Mouse (Mus musculus) cerebellum, adult 18-20 months (tissue): Measurements from ENCODE around the gene Lama5.

Experiments used
- DNase-seq, 2 experiments: peaks; one replicate each; pipeline ENCODE4 v3.0.0; 2021

Lama5 gene

DNA sequence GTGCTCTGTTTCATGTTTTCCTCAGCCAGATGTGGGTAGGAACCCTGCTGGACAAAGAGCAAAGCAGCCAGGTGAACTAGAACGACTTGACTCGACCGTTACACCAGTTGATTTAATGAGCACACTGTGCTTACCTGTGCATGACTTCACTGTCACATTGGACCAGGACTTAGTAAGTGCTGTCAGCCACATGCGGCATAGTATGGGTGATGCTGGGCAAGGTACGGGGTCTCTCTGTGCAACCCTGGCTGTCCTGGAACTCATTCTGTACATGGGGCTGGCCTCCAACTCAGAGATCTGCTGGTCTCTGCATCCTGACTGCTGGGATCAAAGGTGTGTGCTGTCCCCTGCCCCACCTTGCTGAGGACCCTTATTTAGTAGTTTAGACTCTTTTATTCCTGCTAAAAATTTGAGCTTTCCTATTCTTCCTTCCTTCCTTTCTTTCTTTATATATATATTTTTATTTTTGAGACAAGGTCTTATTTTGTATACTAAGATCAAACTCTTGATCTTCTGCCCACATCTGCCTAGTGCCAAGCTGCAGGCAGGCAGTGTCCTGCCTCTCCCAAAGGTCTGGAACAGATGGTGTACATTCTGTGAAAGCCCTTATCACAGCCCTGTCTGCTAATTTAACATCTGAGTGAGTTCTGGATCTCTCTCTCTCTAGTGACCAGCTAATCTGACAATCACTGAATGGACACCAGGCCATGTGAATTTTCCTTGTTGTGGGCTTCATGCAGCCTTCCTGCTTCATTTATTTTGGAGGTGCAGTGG, 29.0 kb upstream of the Lama5 start:
- no peak for DNase-seq

DNA sequence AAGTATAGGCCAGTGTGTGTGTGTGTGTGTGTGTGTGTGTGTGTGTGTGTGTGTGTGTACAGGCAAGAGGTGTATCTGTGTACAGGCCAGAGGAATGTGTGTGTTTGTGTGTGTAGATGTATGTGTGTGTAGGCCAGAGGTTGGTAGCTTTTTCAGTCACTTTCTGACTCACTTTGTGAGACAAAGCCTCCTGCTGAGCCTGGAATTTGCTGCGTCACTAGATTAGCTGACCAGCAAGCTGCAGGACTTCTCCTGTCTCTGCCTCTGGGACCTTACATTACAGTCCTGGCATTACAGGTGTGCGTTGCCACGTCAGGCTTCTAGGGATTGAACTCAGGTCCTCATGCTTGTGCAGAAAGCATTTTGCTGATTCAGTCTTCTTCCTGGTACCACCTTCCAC, 26.2 kb upstream of the Lama5 start:
- no peak for DNase-seq

DNA sequence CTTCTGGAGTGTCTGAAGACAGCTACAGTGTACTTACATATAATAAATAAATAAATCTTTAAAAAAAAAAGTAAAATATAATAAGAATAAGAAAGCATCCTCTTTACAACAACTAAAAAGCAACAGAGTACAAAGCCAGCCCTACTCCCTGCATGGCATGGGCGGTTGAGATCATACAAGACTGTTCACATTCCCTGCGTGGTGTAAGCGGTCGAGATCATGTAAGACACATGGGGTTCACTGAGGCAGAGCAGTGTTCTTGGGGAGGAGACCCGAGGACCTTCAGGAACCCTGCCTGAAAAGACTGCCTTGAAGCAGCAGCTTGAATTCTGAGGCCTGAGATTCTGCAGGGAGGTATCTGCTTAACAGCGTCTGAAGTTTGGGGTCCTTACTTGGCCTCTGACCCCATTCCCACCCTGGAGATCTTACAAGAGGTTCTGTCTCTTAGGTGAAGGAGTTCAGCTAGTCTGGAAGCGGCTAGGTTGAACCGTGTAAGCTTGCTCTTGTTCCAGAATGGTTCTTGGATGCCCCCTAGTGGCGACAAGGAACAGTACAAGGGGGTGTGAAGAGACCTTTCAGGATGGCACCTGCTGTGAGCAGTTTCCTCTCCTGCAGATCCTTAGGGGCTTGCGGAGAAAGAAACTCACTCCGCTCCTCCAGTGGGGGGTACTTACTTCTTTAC, 25.4 kb upstream of the Lama5 start:
- peak; percentile 88 to 89 for DNase-seq

DNA sequence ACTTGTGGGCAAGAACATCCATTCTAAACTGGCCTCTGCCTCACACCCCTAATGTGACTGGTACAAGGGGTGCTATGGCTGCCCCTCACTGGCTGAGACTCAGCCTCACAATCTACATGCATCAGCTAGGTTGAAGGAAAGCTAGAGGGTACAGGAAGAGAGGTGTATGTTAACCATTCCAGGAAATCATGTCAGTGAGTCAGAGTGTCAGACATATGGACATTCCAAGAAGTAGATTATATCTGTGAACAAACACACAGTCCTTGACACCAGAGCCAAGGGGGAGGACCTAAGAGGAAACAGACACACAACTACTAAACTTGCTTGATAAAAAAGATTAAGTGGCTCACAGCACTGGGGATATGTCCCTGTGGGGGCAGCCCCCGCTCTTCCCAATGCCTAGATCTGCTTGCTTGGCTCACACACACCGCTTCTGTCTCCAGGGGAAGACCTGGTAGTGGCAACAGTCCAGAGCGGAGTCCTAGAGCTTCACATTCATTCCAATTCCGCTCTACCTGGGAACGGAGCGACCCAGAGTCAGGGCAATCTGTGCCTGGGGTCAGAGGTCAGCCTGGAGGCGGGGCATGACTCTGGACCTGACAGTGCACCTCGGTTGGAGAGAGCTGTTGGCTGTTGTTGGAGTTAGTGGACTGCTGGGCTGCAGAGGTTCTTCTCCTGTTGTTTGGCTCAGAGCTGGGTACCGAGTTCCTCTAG, 23.4 kb upstream of the Lama5 start:
- no peak for DNase-seq

DNA sequence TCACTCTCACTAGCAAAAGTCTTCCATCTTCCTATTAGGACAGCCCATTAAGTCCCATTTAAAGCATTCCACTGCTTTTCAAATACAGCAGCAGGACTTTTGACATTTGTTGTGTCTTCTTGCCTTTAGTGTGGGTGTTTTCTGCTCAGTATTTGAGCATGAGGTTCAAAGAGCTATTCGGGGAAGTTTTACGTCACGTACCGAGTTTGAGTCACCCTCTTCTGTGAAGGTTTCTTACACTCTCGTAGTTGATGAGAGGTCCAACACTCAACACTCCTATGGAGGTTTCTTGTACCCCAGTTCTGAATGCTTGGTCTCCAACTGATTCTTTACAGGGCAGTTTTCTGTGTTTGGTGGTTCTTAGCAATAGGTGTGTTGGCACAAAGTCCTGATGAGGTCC, 22.3 kb upstream of the Lama5 start:
- no peak for DNase-seq

DNA sequence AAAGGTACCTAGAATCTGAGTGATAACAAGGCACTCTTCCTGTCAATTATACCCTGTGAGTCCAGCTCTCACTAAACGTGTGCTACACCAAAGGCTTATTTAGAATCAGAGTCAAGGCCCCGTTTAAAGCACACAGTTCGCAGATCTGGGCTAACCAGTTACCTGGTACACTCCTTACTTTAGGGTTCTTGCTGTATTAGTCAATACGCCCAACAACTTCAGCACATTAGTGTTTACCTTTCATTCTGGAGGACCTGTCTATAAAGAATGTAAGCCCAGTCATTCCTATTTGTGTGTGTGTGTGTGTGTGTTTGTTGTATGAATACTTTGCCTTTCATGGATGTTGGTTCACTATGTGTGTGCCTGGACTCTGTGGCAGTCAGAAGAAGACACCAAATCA, 17.4 kb upstream of the Lama5 start:
- no peak for DNase-seq

DNA sequence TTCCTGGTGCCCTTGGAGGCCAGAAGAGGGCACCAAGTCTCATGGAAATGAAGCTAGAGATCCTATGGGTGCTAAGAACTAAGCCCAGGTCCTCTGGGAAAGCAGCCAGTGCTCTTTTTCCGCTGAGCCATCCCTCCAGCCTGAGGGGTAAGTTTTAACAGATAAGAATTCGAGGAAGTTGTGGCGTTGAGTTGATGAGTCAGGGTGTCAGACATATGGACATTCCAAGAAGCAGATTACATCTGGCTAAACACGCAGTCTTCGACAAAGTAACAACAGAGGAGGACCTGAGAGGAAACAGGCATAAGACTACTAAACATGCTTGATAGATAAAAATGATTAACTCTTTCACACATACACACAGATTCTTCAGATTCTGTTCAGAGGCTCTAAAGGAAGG, 12.9 kb upstream of the Lama5 start:
- DNase-seq, result no peak

DNA sequence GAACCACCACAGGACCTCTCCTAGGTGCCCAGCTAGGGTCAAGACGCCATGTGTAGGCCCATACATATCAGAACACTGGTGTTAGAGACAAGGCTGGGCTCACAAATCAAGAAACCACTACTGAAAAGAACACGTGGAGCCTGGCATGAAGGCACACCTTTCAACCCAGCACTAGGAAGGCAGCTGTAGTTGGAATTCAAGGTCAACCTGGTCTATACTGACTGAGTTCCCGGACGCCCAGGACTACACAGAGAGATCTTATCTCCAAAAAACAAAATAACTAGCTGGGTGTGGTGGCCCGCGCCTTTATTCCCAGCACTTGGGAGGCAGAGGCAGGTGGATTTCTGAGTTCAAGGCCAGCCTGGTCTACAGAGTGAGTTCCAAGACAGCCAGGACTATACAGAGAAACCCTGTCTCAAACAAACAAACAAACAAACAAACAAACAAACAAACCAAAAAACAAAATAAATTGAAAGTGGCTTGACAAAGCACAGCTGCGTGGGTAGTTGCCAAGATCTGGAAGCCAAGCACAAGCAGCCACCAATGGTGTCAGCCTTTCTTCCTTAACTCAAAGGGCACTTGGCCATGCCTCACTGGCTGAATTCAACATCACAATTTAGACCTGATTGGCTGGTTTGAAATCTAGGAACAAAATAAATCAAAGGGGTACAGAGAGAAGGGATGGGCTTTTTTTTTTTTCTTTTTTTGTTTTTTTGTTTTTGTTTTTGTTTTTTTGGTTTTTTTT, 12.1 kb upstream of the Lama5 start:
- no peak for DNase-seq

DNA sequence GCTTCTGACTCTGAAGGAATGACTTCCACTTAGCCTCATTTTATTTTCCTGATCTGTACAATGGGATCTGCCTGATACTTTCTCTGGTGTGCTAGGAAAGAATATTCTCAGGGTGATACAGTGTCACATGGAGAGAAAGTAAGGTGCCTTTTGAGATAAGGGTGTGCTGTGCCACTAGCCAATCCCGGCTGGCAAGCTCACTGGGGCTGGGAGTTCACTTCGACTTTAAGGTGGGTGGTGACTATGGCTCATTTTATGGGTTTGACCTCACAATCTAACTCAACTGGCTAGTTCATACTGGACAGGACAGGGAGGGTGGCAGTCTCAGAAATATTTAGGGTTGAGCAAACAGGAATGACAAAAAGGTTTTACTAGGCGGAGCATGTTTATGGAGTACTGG, 11.3 kb upstream of the Lama5 start:
- no peak for DNase-seq

DNA sequence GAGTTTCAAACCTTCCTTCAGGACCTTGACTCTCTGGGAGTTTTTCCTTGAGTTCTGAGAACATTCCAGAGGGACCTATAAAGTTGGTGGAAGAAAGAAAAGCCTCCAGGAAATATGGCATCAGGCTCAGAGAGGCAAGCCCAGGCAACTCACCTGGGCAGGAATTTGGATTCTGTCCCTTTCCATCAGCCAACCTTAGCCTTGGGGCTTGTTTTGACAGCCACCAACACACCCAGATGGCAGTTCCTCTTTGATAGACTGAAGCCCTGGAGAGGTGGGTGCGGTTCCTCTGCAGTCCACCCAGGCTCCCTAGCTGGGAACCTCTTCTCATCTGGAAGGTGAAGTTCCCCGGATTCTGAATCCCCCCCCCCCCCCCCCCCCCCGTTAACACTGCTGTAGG, 10.8 kb upstream of the Lama5 start:
- no peak for DNase-seq

DNA sequence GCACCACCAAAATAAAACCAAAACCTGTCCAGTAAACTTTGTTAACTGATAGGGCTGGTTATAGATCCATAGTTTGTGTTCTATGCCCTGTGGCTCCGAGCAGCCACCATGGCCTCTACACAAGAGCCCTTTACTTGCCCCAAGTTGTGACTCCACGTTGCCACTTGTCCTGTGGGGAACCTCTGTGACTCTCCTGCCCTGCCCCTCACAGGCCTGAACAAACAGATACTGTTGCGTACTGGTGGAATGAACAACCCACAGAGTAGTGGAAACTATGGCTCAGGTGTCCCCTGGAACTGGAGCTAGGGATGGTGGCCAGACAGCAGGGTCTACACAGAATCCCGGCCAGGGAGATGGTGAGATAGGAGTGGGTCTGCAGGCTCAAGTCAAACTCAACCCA, 10.1 kb upstream of the Lama5 start:
- DNase-seq, result no peak

DNA sequence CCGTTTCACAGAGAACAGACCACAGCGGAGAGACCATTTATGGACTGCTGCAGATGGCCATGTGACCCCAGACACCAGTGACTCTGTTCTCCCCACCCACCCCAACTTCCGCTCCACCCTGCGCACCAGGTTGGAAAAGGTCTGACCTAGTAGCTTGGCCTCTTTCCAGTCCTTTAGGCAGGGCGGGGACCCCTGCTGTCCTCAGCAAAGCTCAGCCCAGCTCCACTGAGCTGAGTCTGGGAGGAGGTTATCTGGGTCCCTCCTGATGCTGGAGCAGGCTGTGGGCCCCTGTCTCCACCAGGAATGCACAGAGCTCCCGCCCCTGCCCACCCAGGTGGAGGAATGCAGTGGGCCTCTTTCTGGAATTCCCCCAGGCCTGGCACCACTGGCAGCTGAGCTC, 9.3 kb upstream of the Lama5 start:
- DNase-seq, result no peak

DNA sequence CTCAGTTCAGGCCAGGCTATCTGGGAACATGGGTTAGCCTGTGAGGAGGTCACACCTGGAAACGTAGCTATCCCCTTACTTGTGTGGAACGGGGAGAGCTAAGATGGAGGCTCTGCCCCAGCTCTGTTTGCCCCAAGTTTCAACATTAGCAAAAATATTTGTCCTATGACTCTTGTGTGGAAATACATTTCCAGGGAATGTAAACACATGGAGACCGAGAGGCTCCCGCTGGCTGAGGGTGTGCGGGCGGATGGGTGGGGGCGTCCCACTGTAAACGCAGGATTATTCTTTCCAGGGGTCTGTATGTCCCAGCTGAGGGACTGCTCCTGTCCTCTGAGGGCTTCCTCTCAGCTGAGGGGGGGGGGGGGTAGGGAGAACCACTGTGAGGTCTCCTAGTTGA, 8.7 kb upstream of the Lama5 start:
- no peak for DNase-seq

DNA sequence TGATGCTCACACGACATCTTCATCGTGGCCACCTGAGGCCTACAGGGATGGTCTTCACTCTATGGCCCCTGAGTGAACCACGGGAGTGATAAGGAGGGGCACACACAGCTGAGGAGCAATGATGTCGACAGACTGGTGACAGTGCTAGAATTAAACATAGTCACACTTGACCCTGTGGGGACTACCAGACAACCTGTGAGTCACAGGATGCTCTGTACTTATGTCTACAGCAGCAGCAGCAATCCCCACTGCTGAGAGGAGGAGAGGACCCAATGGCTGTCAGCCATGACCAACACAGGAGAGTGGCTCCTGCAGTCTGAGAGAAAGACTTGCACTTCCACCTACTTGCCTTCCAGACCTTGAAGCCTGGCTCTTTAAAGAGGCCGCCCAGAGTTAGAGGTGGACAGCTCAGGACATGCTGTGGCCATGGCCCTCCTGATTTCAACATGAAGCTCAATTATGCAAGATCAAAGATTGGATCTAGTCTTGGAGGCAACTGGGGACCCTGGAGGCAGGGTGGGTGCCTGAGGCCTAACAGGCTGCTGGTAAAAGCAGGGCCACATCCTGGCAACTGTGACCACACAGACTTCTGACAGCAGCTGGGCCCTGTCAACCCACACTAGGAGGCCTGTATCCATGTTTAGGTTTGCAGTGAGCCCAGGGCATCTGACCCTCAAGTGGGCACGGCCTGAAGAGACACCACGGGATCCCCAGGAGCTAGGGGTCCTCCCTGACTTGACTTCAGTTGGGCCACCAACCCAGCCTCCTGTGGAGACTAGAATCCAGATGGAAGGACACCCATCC, 7.6 kb upstream of the Lama5 start:
- no peak for DNase-seq

DNA sequence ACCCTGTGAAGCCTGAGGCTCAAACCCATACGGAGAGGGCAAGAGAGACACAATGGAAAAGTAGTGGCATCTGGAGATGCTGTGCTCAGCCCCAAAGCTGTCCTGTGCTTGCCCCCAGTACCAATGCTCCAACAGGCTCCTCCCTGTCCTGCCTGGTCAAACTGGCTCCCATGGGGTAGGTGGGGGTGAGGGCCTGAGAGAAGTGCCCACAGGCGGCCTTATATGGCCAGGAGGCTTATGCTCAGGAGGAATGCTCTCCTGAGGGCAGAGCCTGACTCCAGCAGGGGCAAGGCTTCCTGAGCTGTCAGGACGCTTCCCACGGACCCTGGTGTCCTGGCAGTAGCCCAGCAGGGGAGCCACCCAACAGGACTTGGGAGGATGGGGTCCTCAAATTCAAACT, 4.8 kb upstream of the Lama5 start:
- DNase-seq, result no peak

DNA sequence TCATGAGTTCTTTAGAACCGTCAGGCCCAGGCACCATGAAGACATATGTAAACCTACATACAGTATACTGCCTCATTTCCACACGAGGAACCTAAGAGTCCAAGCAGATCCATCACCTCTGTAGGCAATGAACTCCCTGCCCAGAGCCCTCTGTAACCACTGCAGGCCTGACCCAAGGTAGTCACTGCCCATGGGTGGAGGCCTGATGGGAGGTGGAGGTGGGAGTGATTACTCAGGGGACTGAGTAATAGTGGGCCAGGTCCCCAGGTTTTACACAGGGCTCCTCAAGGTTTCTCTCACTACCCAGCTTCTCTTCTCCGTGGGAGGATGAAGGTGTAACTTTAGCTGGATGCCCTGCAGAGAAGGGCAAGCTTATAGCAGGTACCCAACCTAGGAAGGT, 3.5 kb upstream of the Lama5 start:
- no peak for DNase-seq

DNA sequence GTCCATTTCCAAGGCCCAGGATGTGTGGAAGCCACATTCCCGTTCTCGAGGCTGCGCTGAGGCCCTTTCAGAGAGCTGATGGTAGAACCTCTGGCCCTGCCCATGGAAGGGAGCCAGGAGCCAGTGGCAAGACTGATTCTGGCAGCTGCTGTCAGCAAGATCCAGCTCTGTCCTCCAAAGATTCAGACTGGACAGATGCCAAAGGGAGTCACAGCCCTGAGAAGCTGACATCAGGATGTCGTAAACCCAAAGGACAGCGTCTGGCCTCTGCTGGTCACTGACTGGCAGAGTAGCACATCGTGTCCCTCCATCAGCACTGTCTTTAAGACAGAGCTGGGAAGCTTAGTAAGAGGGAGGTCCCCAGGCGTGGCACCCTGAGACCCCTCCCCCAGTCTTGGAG, 2.9 kb upstream of the Lama5 start:
- DNase-seq, result no peak

DNA sequence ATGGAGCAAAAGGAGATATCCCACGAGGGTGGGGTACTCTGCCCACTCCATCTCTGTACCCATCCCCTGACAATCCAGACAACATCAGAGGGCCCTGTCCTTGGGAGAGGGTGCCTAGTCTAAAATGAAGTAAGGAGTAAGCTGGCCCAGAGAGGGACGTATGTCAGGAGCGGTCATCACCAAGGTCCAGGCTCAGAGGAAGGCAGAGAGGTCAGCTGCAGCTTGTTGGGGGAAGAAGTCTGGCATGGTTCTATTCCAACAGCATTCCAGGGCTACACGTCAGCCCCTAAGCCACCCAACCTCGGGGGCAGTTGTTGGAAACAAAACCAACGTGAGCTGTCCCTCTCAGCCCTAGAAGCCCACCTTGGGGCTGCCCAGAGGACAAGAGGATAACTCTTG, 2.4 kb upstream of the Lama5 start:
- DNase-seq, result no peak

DNA sequence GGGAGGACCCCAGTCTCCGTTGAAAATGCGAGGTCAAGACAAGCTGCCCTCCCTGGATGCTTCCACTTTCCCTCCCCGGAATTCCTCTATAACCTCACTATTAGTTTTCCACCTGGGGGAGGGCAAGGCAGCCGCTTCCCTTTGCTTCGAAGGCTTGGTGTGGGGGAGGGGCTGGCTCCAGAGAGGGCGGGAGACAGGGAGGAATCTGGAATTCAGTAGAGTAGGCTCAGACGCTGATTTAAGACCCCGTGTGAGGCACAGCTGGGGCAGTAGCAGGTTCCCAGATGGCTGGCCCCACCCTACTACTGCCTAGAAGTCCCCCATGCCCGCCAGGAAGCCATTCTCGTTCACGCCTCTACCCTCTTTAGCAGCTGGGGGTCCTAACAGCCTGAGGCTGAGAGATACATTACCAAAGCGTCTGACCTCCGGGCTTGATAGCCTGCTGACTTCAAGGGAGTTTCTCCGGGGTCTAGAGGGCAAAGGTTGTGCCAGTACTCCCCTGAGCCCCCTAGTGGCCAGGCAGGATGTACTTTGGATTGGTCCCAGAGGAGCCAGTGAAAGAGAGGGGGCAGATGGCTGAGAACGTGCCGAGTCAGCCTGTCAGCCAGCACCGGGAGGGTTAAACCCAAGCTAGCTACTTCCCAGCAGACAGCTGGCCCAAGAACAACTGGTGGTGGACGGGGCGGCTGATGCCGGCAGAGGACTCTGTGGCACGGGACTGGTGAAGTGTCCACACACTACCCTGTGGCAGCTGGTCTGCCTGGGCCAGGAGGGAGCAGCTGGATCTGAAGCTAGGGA, 1.8 kb upstream of the Lama5 start:
- DNase-seq, result peak; percentile 29 to 45

DNA sequence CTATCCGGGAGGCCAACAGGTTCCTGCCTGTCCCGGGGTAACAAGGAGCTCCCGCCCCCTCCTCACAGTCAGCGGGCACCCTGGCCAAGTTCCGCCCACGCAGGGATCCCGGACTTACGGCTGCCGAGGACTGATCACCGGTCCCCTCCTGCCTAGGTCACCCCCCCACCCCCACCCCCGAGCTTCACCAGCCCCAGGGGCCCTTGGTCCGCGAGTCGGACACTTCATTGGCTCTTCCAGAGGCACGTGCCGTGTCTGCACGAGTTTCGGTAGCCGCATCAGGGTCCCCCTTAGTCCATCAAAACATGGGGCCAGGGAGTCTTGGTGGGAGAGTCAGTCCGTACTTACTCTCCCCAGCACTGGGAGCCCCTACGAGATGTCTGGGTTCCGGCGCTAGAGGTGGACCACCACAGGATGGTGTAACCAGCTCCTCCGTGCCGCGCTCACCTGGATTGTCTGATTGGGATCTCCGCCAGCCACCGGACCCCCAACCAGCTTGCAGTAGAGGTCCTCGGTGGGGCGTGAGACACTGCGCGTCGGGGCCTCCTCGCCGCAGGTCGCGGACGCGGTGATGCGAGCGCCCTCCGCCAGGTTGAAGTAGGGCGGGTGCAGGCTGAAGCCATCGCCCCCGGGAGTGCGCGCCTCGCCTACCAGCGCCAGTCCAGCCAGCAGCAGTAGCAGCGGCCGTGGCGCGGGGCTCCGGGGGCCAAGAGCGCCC, 456 bp downstream of the Lama5 start:
- peak in 1 of 2 experiments; percentile 20 for DNase-seq

DNA sequence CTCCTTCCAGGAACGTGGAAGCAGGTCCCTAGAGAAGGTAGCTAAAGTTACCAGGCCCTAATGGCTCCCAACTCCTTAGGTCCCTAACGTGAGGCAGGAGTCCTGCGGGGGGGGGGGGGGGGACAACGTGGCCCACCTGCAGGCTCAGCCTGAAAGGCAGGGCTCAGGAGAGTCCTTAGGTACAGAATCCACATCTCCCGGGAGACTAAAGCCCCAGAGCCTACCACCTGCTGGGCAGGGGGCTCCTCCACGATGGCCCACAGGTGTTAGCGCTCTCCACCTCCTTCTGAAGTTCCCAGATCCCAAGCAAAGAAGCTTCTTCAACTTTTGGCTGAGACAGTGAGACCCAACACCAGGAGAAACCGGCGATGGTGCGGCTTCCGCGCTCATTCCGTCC, 1.0 kb downstream of the Lama5 start:
- DNase-seq, result no peak
